Mouse (Mus musculus): ENCODE measurements around the gene Gm20843. TPM values are rescaled to one million over a fixed set of nuclear protein-coding genes. Genes with fewer than 3 reads are reported as not detected.
"Not testable (repeated sequence)": the region's sequence is repeated elsewhere in the genome, so short reads cannot be mapped to it uniquely, and the experiment has no call there.

Gm20843 gene
- polyA plus RNA-seq (2015; fragmentation: Nextera tagmentation; extraction: Ambion mirVana) = not detected in 2 replicates

DNA sequence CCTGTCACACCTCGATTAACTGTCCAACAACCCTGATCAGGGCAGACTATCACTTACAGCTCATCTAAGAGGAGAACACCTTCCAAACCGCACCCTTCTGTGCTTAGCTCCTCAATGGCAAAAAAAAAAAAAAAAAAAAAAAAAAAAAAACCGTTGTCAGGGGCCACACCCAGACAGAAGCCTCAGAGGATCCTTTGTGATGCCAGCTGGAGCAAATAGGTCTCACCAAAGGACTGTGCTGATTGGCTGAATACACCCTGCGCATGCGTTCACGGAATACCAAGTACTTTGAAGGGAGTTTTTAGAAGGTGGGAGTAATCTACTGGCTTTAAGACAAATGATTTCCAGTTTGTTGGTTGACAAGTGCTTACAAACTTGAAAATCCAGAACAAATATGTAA lies at the start of gene Gm20843:
TSS of gene Gm20843 (minus strand) at position 101 of the 400 bp plus-strand sequence.
- H3K4me1 ChIP-seq; H3K4me3 ChIP-seq; H3K9ac ChIP-seq; H3K4me2 ChIP-seq (replicated peaks); ATAC-seq (ENCODE audit: low FRiP score, low read depth); H3K27me3 ChIP-seq; H3K27ac ChIP-seq; H3K9me3 ChIP-seq; H3K36me3 ChIP-seq: not testable (repeated sequence)
- WGBS = no CpG with 5 or more reads among the region's 6 CpGs
